Mouse (Mus musculus): ENCODE data around the gene Auts2. TPM values are rescaled to one million over a fixed set of nuclear protein-coding genes. Genes with fewer than 3 reads are reported as not detected.
A peak's percentile ranks its signal among the peaks of the same experiment; 100 is the strongest.

Auts2 gene
- polyA plus RNA-seq, 1 experiment from 2014 or later: 90.6 TPM

DNA sequence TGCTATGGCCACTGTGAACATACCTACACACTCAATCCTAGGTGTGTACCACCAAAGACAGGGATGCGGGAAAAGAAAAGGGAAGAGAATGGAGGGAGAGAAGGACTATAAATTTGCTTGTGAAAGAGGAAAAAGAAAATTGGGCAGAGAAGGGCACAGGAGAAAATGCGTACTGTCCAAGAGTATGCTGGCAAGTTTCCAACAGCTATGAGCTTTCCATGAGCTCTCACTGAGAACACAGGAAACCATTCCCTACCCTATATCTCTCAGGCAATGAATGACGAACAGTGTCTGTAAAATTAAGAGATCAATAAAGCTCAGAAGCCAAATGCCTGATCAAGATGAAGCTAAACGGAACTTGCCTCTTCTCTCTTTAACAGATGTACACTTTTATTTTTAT is 220.2 kb downstream of the Auts2 start:
- 72% methylated on average over 4 of the region's 4 CpGs for WGBS
- H3K9ac ChIP-seq: no peak overlapping the region
- no peak overlapping the region for H3K4me3 ChIP-seq
- H3K4me1 ChIP-seq: peaks cover 44% of the 10 kb centered on the region
- H3K4me2 ChIP-seq (replicated peaks): no peak overlapping the region
- no peaks in the 10 kb centered on the region for H3K9me3 ChIP-seq (replicated peaks)
- H3K27ac ChIP-seq: no peak overlapping the region
- H3K36me3 ChIP-seq: no peaks in the 10 kb centered on the region
- no peaks in the 10 kb centered on the region for H3K27me3 ChIP-seq
- ATAC-seq (ENCODE audit: low FRiP score): no peak

DNA sequence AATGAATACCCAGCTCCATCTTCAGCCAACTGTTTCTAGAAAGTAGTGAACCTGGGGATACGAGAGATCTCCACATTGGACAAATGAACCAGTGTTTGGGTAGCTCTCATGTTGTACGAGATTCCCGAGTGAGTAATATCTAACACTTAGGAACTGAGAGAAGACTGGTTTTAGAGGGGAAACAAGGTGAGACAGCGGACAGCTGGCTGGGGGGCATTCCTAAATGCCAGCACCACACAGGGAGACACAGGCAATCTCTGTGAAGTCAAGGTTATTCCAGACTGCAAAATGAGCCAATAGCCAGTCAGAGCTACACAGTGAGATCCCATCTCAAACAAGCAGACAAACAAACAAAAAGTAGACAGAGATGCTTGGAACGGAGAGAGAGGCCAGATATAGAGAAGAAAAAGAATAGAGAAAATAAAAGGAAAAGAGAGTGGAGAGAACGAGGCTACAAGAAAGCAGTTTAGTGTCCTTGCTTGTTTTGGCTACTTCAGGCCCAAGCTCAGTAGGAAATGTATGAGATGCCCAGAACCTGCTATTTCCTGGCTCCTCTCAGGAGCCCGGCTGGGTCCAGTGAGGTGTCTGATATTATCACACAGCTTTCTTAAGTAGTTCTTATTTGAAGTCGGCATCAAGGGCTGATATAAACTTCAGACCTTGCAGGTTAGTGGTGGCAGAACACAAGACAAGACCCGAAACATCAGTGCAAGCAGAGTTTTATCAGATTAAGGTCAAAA is 224.9 kb downstream of the Auts2 start:
- no peak for ATAC-seq (ENCODE audit: low FRiP score)
- WGBS: 85% methylated on average over 9 of the region's 9 CpGs

DNA sequence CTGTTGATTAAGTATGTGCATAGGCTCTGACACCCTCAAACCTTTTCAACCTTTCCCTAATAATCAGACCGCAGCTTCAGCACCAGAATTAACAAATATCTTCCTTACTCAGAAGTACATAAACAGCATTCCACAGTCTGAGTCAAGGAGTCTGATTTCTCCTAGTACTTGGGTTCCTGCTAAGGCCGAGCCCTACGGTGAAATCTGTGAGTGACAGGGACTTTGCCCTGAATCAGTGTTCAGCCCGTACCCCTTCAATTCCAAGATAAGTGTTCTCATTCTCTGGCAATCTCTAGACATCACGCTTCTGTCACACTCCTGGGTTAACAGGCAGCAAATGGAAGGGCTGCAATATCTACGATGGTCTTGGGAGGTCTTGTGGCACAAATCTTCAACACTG is 226.2 kb downstream of the Auts2 start:
- no peaks in the 10 kb centered on the region for H3K36me3 ChIP-seq
- no peaks in the 10 kb centered on the region for H3K9me3 ChIP-seq (replicated peaks)
- H3K4me3 ChIP-seq: no peak overlapping the region
- 50% methylated on average over 6 of the region's 6 CpGs for WGBS
- no peak for ATAC-seq (ENCODE audit: low FRiP score)
- H3K4me2 ChIP-seq (replicated peaks): no peak overlapping the region
- H3K4me1 ChIP-seq: peaks cover 36% of the 10 kb centered on the region
- no peaks in the 10 kb centered on the region for H3K27me3 ChIP-seq
- no peak overlapping the region for H3K9ac ChIP-seq
- H3K27ac ChIP-seq: no peak overlapping the region

More for the DNA sequence above, 224.9 kb downstream of the Auts2 start:
- Histone ChIP-seq H3K27me3 (no peaks in the 10 kb centered on the region), H3K9ac (no peak overlapping the region), H3K9me3 (replicated peaks) (no peaks in the 10 kb centered on the region), H3K36me3 (no peaks in the 10 kb centered on the region), H3K4me3 (no peak overlapping the region), H3K4me1 (peaks cover 45% of the 10 kb centered on the region), H3K27ac (no peak overlapping the region), H3K4me2 (replicated peaks) (no peak overlapping the region)

DNA sequence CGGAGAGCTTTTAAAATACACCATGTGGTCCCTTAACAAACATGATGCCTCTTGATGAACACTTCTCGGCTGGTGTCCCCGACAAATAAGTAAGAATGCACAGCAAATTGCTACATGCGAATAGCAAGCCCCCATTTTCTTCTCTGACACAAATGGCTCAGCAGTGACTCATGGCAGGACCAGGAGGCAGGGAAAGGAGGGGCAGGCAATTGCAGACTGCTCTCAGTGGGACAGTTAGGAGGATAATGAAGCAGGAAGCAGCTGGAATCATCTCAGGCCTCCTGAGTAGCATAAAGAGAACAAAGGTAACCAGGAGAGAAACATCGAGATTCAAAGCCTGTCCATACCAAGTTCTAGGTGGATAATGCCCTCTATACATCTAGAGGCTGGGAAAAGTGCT is 228.8 kb downstream of the Auts2 start:
- Histone ChIP-seq H3K9ac (no peak overlapping the region), H3K27me3 (no peaks in the 10 kb centered on the region), H3K4me1 (peaks cover 34% of the 10 kb centered on the region), H3K36me3 (no peaks in the 10 kb centered on the region), H3K4me2 (replicated peaks) (no peak overlapping the region), H3K9me3 (replicated peaks) (no peaks in the 10 kb centered on the region), H3K4me3 (no peak overlapping the region), H3K27ac (peak overlapping the region; percentile 66)
- peak; percentile 72 for ATAC-seq (ENCODE audit: low FRiP score)
- 39% methylated on average over 5 of the region's 5 CpGs for WGBS

DNA sequence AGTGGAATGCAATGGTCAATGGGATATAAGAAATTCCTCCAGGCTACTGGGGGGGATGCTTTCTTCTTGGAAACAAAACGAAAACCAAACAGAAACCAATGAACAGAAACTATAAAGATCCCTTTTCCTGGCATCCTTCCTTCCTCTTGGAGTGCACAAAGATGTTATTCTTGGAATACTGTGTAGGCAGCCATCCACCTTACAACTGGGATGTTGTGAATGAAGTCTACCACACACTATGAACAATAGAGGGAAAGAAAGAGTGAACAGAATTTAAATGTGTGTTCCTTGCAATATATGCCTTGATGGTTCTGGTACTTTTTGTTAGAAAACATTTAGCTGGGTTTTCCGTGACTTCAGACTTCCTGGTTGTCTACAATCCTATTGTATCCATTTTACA is 236.1 kb downstream of the Auts2 start:
- no peak overlapping the region for H3K27ac ChIP-seq
- WGBS: 83% methylated on average over 2 of the region's 2 CpGs

DNA sequence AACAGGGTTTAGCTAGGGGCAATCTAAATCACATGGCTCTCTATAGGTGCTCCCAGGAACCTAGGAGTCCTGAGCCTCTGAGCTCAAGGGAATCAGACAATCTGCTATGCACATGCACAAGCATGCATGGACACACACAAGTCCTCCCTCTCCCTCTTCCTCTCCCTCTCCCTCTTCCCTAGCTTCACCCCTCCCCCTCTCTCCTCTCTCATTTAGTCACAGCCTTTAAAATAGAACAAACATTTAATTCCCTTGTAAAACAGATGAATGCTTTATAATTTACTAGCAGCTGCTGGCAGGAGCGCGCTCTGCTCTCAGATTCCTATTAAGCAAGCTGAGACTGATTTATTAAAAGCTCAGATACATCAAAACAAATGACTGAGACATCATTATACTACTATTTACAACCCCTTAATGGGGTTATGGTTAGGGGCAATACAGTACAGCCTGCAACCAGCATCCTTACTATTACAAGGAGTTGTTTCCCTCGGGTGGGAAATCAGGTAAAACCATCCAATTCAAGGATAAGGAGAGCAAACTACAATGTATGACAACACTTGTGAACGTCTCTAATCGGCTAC is 237.7 kb downstream of the Auts2 start:
- H3K27me3 ChIP-seq: no peaks in the 10 kb centered on the region
- H3K9me3 ChIP-seq (replicated peaks): no peaks in the 10 kb centered on the region
- no peak for ATAC-seq (ENCODE audit: low FRiP score)
- H3K4me2 ChIP-seq (replicated peaks): no peak overlapping the region
- WGBS: 71% methylated on average over 5 of the region's 5 CpGs
- H3K9ac ChIP-seq: no peak overlapping the region
- H3K4me3 ChIP-seq: no peak overlapping the region
- 0 out of 2 replicates have a peak overlapping the region, but pooled peaks have one; percentile 5 for H3K27ac ChIP-seq
- peaks cover 26% of the 10 kb centered on the region for H3K4me1 ChIP-seq
- no peaks in the 10 kb centered on the region for H3K36me3 ChIP-seq

More for the DNA sequence above, 236.1 kb downstream of the Auts2 start:
- Histone ChIP-seq H3K9me3 (replicated peaks) (no peaks in the 10 kb centered on the region), H3K27me3 (no peaks in the 10 kb centered on the region), H3K4me1 (peaks cover 22% of the 10 kb centered on the region), H3K4me3 (no peak overlapping the region), H3K4me2 (replicated peaks) (no peak overlapping the region), H3K9ac (no peak overlapping the region), H3K36me3 (no peaks in the 10 kb centered on the region)
- ATAC-seq (ENCODE audit: low FRiP score): no peak

DNA sequence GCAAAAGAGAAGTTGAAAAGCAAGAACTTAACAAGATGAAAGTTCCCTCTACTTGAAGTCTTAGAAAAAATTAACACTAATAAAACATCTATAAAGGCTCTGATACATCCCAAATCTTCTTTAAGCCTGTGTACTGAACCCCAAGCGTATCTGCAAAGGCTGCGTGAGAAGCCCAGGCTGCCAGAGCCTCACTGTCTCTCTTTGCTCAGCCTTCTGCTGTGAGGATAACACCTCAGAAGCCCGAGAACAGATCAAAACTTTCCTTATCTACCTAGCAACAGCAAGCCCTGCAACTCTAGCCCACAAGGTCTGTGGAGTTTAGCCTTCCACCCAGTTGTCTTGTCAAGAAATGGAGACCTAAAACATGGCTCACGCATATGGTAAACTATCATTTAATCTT is 240.4 kb downstream of the Auts2 start:
- Histone ChIP-seq H3K27me3 (no peaks in the 10 kb centered on the region), H3K4me3 (no peak overlapping the region), H3K36me3 (no peaks in the 10 kb centered on the region), H3K4me2 (replicated peaks) (no peak overlapping the region), H3K9me3 (replicated peaks) (no peaks in the 10 kb centered on the region), H3K9ac (no peak overlapping the region), H3K4me1 (peaks cover 33% of the 10 kb centered on the region), H3K27ac (no peak overlapping the region)
- 92% methylated on average over 4 of the region's 4 CpGs for WGBS
- ATAC-seq (ENCODE audit: low FRiP score): no peak

DNA sequence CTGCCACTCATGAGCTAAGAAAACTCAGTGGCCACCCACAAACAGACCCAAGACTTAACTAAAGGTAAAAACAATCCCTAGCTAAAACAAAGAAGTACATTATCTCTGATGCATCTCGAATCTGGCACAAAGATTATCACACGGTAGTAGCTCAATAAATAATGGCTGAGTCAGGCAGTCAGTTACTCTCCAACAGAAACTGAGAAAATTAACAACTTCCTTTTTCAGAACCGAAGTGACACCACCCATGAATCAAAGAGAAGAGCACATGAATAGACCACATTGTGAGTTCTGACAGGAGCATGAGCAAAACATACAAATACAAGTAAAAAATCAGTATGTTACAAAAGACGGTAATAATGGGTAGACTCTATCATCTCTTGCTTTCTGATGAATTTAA is 242.3 kb downstream of the Auts2 start:
- ATAC-seq (ENCODE audit: low FRiP score): no peak
- Histone ChIP-seq H3K9me3 (replicated peaks) (no peaks in the 10 kb centered on the region), H3K27me3 (no peaks in the 10 kb centered on the region), H3K4me1 (peaks cover 41% of the 10 kb centered on the region), H3K27ac (no peak overlapping the region), H3K4me3 (no peak overlapping the region), H3K9ac (no peak overlapping the region), H3K36me3 (no peaks in the 10 kb centered on the region), H3K4me2 (replicated peaks) (no peak overlapping the region)
- WGBS: 63% methylated on average over 4 of the region's 4 CpGs

DNA sequence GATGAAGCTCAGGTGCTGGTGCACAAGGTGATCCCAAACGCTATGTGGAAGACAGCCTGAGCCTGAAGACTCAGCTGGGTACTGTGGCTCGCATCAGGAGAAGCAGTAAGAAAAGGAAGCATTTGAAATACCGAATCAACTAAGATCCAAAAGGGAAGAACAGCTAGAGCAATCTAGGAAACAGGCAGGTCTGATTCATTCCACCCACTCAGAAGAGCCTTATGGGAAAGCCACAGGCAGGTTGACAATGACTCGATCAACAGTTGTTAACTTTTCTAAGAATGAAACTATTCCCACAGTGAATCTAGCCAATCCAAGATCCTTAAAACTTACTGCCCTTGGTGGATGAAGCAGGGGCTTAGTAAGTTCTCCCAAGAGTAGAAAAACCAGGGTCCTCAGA is 243.4 kb downstream of the Auts2 start:
- Histone ChIP-seq H3K36me3 (no peaks in the 10 kb centered on the region), H3K9me3 (replicated peaks) (no peaks in the 10 kb centered on the region), H3K9ac (no peak overlapping the region), H3K4me2 (replicated peaks) (no peak overlapping the region), H3K4me3 (no peak overlapping the region), H3K4me1 (peaks cover 40% of the 10 kb centered on the region), H3K27me3 (no peaks in the 10 kb centered on the region), H3K27ac (no peak overlapping the region)
- 76% methylated on average over 4 of the region's 4 CpGs for WGBS
- ATAC-seq (ENCODE audit: low FRiP score): no peak

DNA sequence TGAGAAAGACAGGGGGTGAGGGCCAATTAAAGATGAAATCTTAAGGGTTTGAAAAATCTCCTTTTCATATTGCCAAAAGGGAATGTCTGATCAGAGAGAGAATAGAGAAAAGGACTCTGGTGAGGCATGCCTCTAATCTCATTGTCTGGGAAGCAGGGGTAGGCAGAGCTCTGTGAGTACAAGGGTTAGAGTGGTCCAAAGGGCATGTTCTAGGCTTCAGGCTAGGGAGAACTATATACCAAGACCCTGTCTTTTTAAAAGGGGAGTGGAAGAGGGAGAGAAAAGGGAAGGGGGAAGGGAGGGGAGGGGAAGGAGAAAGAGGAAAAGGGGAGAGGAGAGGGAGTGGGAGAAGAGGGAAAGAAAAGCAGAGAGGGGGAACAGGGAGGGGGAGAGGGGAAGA is 244.1 kb downstream of the Auts2 start:
- no peak overlapping the region for H3K9ac ChIP-seq
- H3K27me3 ChIP-seq: no peaks in the 10 kb centered on the region
- H3K27ac ChIP-seq: no peak overlapping the region
- H3K4me3 ChIP-seq: no peak overlapping the region
- H3K9me3 ChIP-seq (replicated peaks): no peaks in the 10 kb centered on the region
- no peak overlapping the region for H3K4me2 ChIP-seq (replicated peaks)
- H3K4me1 ChIP-seq: peaks cover 42% of the 10 kb centered on the region
- ATAC-seq (ENCODE audit: low FRiP score): no peak
- H3K36me3 ChIP-seq: no peaks in the 10 kb centered on the region

DNA sequence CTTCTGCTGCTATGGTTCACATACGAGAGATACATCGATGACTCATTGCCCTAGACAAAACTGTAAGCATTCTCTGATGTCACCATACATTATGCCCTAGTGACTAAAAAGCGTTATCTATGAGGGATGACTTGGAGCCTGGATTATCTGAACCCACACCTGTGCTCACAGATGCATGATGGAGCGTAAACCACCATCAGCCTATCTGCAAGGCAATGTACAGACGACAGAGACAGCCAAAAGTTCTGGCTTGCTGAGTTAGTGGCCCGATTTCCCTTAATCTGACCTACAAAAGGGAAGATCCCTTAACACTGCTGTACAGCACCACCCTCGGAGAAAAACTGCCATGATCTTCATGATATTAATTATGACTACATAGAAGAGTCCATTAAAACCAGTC is 245.8 kb downstream of the Auts2 start:
- Histone ChIP-seq H3K27me3 (no peaks in the 10 kb centered on the region), H3K27ac (no peak overlapping the region), H3K36me3 (no peaks in the 10 kb centered on the region), H3K4me2 (replicated peaks) (no peak overlapping the region), H3K4me1 (peaks cover 45% of the 10 kb centered on the region), H3K9ac (no peak overlapping the region), H3K4me3 (no peak overlapping the region), H3K9me3 (replicated peaks) (no peaks in the 10 kb centered on the region)
- 90% methylated on average over 7 of the region's 7 CpGs for WGBS
- ATAC-seq (ENCODE audit: low FRiP score): no peak

DNA sequence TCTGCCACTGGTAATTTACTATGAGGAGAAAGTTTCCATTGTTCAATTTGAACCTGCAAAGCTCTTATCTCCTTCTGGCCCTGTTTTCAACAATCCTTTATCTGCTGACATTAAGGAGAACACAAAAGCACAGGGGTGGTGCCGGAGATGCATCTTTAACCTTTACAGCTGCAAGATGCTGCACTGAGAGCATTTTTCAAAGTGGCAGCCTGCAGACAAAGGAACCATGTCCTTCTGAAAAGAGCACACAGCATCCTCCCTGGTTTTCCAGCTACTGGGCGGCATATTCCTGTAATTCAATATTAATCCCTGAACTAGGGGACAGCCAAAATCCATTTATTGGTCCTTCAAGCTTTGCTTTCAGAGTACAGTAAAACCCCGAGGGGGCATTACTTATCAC is 248.7 kb downstream of the Auts2 start:
- Histone ChIP-seq H3K27me3 (no peaks in the 10 kb centered on the region), H3K36me3 (no peaks in the 10 kb centered on the region), H3K27ac (no peak overlapping the region; the same call in none of the 2 replicates), H3K9ac (0 out of 2 replicates have a peak overlapping the region, but pooled peaks have one; percentile 4), H3K4me2 (replicated peaks) (no peak overlapping the region), H3K9me3 (replicated peaks) (no peaks in the 10 kb centered on the region), H3K4me1 (peaks cover 61% of the 10 kb centered on the region), H3K4me3 (no peak overlapping the region)
- ATAC-seq (ENCODE audit: low FRiP score): no peak
- 16% methylated on average over 3 of the region's 3 CpGs for WGBS

DNA sequence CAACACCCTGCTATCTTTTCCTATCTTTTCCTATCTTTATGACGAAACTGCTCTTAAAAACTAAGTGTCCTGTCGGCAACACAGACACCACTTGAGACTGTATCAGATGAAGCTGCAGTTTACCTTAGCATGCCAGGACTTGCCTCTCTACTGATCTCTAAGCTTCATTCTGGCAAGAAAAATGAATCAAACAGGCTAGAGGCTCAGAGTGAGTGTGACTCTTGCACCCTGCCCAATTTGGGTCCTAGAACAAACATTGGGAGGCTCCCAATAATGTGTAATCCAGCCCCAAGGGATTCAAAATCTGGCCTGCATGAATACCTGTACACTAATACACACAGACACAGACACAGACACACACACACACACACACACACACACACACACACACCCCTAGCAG is 250.2 kb downstream of the Auts2 start:
- Histone ChIP-seq H3K36me3 (no peaks in the 10 kb centered on the region), H3K4me2 (replicated peaks) (no peak overlapping the region), H3K9ac (no peak overlapping the region), H3K4me3 (no peak overlapping the region), H3K4me1 (peaks cover 56% of the 10 kb centered on the region), H3K27me3 (no peaks in the 10 kb centered on the region), H3K27ac (no peak overlapping the region), H3K9me3 (replicated peaks) (no peaks in the 10 kb centered on the region)
- 84% methylated on average over 2 of the region's 2 CpGs for WGBS
- no peak for ATAC-seq (ENCODE audit: low FRiP score)
